Mouse (Mus musculus) layer of hippocampus, postnatal 36 days (tissue): ENCODE data around the gene Gm4491. TPM values are rescaled to one million over a fixed set of nuclear protein-coding genes. Genes with fewer than 3 reads are reported as not detected.

ENCODE experiments used
- DNase-seq, 2 experiments: peaks; one replicate each; pipeline ENCODE4 v3.0.0; 2022
- total RNA-seq, 2 experiments: library from RNA; stranded (reverse); gene quantifications; 2 replicates each; pipeline ENCODE4 v1.2.3; 2021

Gene Gm4491
- 1 to 10 TPM in 1 of 2 experiments, under 1 TPM in 1; 0.58 to 1.3 TPM for total RNA-seq

- peak; percentile 45 to 63 for DNase-seq
Measured at GRCm38 (mm10) chr14:57115823-57116544, at the start of gene Gm4491. TSS of gene Gm4491 (minus strand) at chr14:57115883.

DNA sequence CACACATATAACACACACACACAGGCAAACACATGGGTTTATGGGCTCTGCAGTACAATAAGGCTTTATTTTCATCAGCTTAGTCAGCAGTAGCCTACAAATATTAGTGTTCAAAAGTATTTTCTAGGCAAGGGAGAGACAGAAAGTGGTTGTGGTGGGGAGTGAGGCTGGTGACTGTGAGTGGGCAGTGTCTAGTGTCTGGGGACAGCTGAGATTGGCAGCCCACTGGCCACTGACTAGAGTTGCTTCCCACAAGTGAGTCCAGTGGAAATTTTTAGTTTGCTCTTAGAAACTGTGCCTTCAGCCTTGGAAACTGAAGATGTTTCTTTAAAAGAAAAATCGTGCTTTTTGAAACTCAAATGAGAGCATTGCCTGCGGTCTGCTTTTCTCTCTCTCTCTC, 46.1 kb upstream of the Gm4491 start:
- peak in 1 of 2 experiments; percentile 4 for DNase-seq

DNA sequence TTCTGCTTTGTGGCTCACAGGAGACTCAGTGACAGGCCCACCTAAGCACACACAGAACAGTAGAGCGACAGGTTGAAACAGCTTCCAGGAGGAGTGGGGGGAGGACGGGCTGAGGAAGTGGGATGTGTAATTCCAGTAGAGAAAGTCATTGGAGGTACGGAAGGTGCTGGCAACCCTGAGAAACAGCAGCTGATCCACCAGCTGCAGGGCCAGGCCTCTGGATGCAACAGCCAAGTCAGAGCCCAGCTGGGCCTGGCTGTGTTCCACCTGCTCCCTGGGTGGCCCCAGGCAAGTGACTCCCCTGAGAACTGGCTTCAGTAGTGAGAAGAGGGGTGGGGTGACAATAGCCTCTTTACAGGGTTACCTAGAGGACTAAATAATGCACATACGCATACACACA, 45.5 kb upstream of the Gm4491 start:
- peak; percentile 31 to 48 for DNase-seq

- DNase-seq: no peak
Measured at GRCm38 (mm10) chr14:57154916-57155315, 39.2 kb upstream of the Gm4491 start.

DNA sequence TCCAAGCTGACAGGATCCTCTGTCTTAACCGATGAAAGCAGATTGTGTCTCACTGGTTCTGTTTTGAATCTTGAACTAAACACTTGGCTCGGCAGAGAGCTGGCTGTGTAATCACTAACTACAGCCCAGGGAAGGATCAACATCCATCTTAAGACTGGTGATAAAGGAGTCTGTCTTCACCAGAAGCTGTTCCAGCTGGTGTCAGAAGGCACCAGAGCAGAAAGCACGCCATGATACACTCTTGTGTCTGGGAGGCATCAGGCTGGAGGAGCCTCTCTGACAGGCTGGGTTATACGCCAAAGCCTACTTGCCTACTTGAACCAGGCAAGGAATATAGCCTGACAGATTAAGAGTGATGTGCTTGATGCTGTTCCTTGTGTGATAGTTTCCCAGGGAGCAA, 30.1 kb upstream of the Gm4491 start:
- DNase-seq: no peak

DNA sequence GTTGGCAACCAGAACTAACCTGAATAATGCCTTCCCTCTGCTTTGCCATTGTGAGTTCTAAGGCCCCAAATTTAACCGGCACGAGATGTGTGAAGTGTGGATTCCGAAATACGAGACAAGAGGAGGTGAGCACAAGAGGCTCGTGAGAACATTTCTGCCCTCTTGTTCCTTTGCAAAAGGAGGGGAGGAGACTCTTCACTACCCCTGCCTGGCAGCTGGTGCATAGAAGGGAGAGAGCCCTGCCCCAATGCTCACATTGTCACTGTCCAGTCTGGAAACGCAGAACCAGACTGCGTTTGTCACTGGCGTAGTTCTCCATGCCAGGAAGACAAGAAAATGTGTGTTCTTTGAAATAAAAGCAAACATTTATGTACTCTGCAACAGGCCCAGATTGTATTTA, 19.6 kb upstream of the Gm4491 start:
- DNase-seq: no peak

- DNase-seq: peak in 1 of 2 experiments; percentile 20
Measured at GRCm38 (mm10) chr14:57133161-57133661, 17.5 kb upstream of the Gm4491 start, which contains the start of gene Gjb6. TSS of gene Gjb6 (minus strand) at chr14:57133611.

DNA sequence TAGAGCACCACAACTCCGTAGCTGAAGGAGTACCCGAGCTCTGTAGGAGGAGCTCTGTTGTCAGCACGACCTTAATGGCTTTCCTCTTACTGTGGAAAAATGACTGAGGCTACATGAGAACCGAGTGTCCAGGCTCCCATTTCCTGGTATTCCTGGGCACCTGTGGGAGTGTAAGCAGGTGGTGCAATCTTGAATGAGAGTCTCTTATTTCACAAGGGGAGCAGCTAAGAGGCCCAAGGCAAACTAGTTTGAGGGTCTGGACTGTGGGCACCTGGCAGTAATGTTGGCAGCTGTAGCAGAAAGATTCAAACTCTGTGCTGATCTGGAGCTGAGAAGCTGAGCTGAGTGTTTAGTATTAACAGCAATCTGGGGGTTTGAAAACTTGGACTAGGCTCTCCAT, 11.7 kb upstream of the Gm4491 start:
- no peak for DNase-seq

DNA sequence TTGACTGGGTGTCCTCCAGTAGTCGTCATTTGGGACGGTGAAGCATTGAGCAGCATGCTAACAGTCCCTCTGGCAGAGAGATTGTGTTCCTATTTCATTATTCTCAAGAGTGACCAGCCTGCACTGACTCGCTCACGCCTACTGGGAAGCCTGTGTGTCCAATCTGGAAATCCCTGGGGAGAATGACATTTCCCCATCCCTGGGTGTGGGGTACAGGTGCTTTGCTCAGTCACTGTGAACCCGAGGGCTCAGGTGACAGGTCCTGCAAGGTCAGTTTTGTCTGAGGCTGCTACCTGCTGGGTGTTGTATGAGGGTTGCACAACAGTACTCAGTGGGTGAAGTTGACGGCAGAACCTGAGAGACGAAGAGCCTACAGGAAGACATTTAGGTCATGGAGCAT, 6.6 kb upstream of the Gm4491 start:
- no peak for DNase-seq

DNA sequence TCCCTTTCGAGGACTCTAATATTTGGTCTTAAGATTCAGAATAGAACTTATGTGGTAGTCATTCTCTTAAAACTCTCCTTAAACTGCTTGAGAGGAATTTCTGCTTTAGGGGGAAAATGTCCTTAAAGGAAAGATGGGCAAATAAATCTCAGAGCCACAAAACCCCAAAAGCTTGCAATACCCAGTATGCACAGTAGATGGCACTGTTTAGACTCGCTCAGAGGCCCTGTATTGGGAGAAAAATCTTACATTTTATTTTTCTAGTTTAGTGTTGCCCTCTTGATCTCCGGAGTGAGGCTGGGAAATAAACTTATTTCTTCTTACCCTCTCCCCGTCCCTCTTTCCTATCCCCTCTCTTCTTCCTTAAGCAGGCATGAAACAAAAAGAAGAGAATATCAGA, 6.5 kb downstream of the Gm4491 start:
- peak in 1 of 2 experiments; percentile 37 for DNase-seq

DNA sequence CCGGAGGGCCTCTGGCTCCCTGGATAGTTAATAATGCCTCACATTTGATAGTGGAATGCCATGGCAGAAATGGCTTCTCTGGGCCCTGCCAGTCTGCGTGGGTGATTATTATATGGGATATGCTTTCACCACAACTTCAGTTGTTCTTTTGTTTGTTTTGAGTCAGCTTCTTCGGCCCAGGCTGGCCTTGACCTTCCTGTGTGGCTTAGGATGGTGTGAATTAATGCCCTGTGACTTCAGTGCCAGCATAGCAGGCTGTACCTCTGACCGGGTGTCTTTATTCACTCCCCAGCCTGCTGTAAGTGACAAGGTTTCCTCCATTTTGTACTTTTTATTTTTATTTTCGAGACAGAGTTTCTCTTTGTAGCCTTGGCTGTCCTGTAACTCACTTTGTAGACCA, 7.8 kb downstream of the Gm4491 start:
- no peak for DNase-seq

GRCm38 (mm10) chr14:57107091-57107490, 8.6 kb downstream of the Gm4491 start:
- DNase-seq: no peak

DNA sequence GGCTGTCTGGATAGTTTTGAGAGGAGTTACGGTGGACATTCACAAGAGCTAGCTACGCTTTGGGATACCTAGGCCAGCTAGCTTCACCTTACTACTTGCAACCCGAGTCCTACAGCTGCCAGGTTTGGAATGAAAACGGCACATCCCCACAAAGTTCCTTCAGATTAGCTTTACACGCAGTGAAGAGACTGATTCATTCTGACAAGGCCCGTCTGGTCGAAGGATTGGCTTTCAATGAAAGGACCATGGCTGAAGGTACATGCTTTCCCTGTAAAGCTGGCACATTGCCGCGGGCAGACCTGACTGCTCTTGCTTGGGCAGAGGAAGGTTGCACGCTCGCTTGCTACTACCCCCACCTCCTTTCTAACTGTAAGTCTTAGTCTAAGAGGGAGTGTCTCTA, 10.0 kb downstream of the Gm4491 start:
- DNase-seq: no peak

DNA sequence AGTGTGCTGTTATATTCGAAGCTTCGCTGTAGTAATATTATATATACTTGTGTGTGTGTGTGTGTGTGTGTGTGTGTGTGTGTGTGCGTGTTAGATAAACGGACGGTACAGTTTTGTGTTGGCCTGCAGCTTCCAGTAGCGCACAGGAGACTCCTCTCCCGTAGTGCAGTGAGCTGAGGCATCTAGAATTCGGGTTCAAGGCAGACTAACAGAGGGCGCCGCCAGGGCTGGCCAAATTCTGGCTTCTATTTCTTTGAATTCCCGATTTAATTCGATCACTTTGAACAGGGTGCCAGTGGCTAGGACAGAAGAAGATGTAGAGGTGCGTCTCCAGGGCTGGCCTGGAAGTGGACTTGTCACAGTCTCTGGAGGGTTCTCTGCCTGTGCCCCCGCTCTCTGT, 10.6 kb downstream of the Gm4491 start:
- no peak for DNase-seq

DNA sequence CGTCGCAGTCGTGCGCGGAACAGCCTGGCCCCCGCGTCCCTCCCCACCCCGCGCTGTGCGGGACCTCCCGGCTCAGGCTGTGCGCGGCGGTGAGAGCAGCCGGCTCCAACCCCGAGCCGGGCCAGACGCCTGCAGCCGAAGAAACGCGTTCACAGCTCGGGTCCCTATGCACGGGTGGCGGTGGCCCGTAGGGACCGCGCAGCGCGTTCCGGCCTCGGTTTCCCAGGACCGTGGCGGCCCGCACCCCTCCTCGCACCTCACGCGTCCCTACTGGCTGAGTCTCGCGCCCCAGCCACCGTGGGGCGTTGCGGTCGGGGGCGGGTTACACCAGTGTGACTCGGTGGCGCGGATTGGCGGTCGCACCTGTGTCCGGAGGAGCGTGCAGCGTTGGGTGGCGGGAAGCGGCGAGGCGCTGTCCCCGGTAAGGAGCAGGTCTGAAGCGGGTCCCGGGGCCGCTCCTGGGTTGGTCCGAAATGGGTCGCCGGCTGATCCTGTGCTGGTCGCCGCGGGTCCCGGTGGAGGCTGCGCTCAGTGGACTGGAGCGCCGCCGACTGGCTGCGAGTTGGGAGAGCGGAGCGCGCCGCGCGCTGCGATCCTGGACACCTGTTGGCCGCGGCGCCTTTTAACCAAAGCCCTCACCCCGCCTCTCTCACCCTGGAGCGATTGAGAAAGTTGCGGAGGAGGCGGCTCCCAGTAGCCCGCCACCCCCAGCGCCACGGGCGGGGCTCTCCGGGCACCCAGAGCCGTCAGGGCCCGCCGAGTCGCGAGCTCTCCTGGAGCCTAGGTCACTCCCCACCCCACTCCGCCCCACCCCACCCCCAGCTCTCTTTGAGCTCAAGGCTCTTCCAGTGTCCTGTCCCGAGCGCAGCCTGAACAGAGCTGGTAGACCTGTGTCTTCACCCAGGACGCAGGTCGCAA, 11.3 kb downstream of the Gm4491 start, which contains the start of gene Gjb2:
TSS of gene Gjb2 (minus strand) at position 597 of the 918 bp plus-strand sequence.
- DNase-seq: peak; percentile 12 to 18

- no peak for DNase-seq
Measured at GRCm38 (mm10) chr14:57103711-57104105, 12.0 kb downstream of the Gm4491 start.

GRCm38 (mm10) chr14:57103121-57103520, 12.6 kb downstream of the Gm4491 start:
- DNase-seq: no peak

GRCm38 (mm10) chr14:57101623-57102022, 14.1 kb downstream of the Gm4491 start:
- DNase-seq: no peak

GRCm38 (mm10) chr14:57095855-57096254, 19.8 kb downstream of the Gm4491 start:
- no peak for DNase-seq

- peak; percentile 24 to 44 for DNase-seq
Measured at GRCm38 (mm10) chr14:57093029-57093428, 22.7 kb downstream of the Gm4491 start.

DNA sequence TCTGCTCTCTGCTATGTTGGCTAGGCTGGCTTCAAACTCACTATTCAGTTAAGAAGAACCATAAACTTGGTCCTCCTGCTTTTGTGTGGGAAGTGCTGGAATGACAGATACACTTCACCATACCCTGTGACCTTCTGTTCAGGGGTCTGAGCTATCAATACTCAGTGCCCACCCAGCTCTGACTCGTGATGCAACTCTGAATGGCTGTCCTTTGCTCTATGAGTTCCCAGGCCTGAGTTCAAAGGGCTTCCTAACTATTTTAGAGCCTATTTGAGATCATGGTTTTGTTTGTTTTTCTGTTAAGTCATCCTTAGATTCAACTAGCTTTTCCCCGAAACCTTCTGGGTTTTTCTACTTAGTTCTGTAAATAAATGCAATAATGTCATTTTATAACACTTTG, 25.7 kb downstream of the Gm4491 start:
- DNase-seq: no peak

- no peak for DNase-seq
Measured at GRCm38 (mm10) chr14:57089107-57089506, 26.6 kb downstream of the Gm4491 start.

DNA sequence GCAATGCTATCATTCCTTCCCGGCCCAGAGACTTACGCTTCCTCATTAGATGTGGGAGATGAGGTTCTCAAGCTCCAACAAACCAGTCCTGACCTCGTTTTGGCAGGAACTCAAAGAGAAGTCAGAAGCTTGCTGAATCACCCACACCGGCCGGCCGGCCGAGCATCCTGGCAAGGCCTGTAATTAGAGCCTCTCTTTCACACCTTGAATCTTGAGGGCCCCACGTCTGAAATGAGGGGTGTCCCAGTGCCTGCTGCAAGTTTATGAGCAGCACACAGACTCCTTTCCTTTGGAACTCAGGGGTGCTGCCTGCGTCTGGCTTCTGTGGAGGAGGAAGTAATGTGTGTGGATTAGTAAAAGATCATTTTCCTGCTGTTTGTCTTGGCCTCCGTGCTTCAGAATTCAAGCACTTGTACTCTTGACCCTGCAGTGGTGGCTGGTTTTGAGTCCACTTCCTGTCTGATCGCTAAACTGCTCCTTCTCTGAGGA, 31.5 kb downstream of the Gm4491 start:
- DNase-seq: no peak
